Mouse (Mus musculus): ENCODE data around the gene Tarbp2.

DNA sequence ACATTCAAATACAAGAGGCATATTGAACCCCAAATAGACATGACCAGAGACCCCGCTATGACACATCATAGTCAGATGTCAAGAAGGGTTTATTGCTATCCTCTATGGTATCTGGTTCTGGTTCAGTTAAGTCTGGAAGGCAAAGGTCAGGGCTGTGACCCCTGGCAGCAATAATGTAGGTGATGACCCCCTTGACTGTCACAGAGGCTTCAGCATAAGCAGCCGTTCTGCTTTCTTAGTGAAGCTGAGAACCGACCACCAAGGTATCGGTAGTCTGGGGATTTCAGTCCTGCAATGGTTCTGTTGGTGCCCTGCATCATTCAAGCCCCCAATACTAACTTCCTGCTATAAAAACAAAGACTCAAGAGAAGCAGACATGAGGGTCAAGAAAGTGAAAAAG is 13.6 kb downstream of the Tarbp2 start:
- TF ChIP-seq GATA1 (IDR thresholded peaks at IDR 0.05; ENCODE audit: low read length) (no peak), TAL1 (IDR thresholded peaks at IDR 0.05; ENCODE audit: low read length) (no peak)

Measured in erythroblast, embryonic 14.5 days (primary cell).